Mouse (Mus musculus): ENCODE results near the gene Ascc1. TPM values are rescaled to one million over a fixed set of nuclear protein-coding genes. Genes with fewer than 3 reads are reported as not detected.

The Ascc1 gene
- total RNA-seq, 2 experiments from 2014 or later: 26.1 to 33.7 TPM

GRCm38 (mm10) chr10:60005264-60005663 lies 2.7 kb downstream of the Ascc1 start:
- no peak for DNase-seq (ENCODE audit: low spot score in 2 of 2)

GRCm38 (mm10) chr10:60009115-60009514 lies 6.5 kb downstream of the Ascc1 start:
- no peak for DNase-seq (ENCODE audit: low spot score in 2 of 2)

GRCm38 (mm10) chr10:60016223-60016622 lies 13.6 kb downstream of the Ascc1 start:
- no peak for DNase-seq (ENCODE audit: low spot score in 2 of 2)

- DNase-seq (ENCODE audit: low spot score in 2 of 2): no peak
Observed at GRCm38 (mm10) chr10:60019299-60019698, 16.7 kb downstream of the Ascc1 start.

GRCm38 (mm10) chr10:60023751-60024150 lies 21.1 kb downstream of the Ascc1 start:
- no peak for DNase-seq (ENCODE audit: low spot score in 2 of 2)

- DNase-seq (ENCODE audit: low spot score in 2 of 2): no peak
Observed at GRCm38 (mm10) chr10:60026759-60027395, 24.3 kb downstream of the Ascc1 start.

- no peak for DNase-seq (ENCODE audit: low spot score in 2 of 2)
Observed at GRCm38 (mm10) chr10:60027619-60028084, 25.0 kb downstream of the Ascc1 start.

GRCm38 (mm10) chr10:60028181-60028580 lies 25.6 kb downstream of the Ascc1 start:
- no peak for DNase-seq (ENCODE audit: low spot score in 2 of 2)

GRCm38 (mm10) chr10:60028979-60029378 lies 26.4 kb downstream of the Ascc1 start:
- no peak for DNase-seq (ENCODE audit: low spot score in 2 of 2)

- DNase-seq (ENCODE audit: low spot score in 2 of 2): no peak
Observed at GRCm38 (mm10) chr10:60029387-60029786, 26.8 kb downstream of the Ascc1 start.

- DNase-seq (ENCODE audit: low spot score in 2 of 2): no peak
Observed at GRCm38 (mm10) chr10:60031562-60031961, 29.0 kb downstream of the Ascc1 start.

- no peak for DNase-seq (ENCODE audit: low spot score in 2 of 2)
Observed at GRCm38 (mm10) chr10:60031985-60032384, 29.4 kb downstream of the Ascc1 start.

GRCm38 (mm10) chr10:60032622-60033021 lies 30.0 kb downstream of the Ascc1 start:
- DNase-seq (ENCODE audit: low spot score in 2 of 2): no peak

GRCm38 (mm10) chr10:60033064-60033463 lies 30.5 kb downstream of the Ascc1 start:
- no peak for DNase-seq (ENCODE audit: low spot score in 2 of 2)

- DNase-seq (ENCODE audit: low spot score in 2 of 2): no peak
Observed at GRCm38 (mm10) chr10:60034621-60035020, 32.0 kb downstream of the Ascc1 start.

- no peak for DNase-seq (ENCODE audit: low spot score in 2 of 2)
Observed at GRCm38 (mm10) chr10:60035744-60036143, 33.1 kb downstream of the Ascc1 start.

GRCm38 (mm10) chr10:60042350-60042922 lies 39.8 kb downstream of the Ascc1 start:
- DNase-seq (ENCODE audit: low spot score in 2 of 2): no peak

- no peak for DNase-seq (ENCODE audit: low spot score in 2 of 2)
Observed at GRCm38 (mm10) chr10:60046696-60047095, 44.1 kb downstream of the Ascc1 start.

- DNase-seq (ENCODE audit: low spot score in 2 of 2): no peak
Observed at GRCm38 (mm10) chr10:60050581-60050980, 48.0 kb downstream of the Ascc1 start.

GRCm38 (mm10) chr10:60053073-60053472 lies 50.5 kb downstream of the Ascc1 start:
- DNase-seq (ENCODE audit: low spot score in 2 of 2): no peak

- no peak for DNase-seq (ENCODE audit: low spot score in 2 of 2)
Observed at GRCm38 (mm10) chr10:60062173-60062572, 59.6 kb downstream of the Ascc1 start.

- no peak for DNase-seq (ENCODE audit: low spot score in 2 of 2)
Observed at GRCm38 (mm10) chr10:60062931-60063330, 60.3 kb downstream of the Ascc1 start.

GRCm38 (mm10) chr10:60066524-60066923 lies 63.9 kb downstream of the Ascc1 start:
- peak in 1 of 2 experiments; percentile 36 for DNase-seq (ENCODE audit: low spot score in 2 of 2)
